Mouse (Mus musculus) left cerebral cortex, adult 18-20 months (tissue): ENCODE measurements at regions not wholly inside any gene's neighbourhood (a gene's known extent, or its start where the extent isn't known, plus 50 kb on each side); places are given as distances from the start of the nearest gene placed in this dataset.

Experiments used
- DNase-seq, 2 experiments: peaks; one replicate each; pipeline ENCODE4 v3.0.0; 2021 to 2022; ENCODE audit warnings: low spot score in 2 of 2, mixed read lengths in 1 of 2

DNA sequence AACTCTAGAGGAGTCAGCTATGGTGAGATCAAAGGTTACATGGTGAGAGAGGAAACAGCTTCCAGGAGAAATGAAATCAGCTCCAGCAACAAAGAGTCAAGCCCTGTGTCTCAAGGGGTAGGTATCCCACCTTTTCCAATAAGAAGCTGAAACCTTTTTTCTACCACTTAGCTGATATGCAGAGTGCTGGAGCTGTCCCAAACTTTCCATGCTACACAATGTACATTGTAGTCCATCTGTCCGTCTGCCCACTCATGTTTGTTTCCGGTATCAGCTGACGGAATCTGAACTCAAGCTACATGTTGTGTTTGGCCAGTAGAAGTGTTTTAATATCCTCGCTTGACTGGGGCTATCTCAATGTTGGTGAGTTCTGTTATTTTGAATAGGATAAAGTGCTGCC lies 83.6 kb upstream of the Ngf start:
- DNase-seq: no peak

DNA sequence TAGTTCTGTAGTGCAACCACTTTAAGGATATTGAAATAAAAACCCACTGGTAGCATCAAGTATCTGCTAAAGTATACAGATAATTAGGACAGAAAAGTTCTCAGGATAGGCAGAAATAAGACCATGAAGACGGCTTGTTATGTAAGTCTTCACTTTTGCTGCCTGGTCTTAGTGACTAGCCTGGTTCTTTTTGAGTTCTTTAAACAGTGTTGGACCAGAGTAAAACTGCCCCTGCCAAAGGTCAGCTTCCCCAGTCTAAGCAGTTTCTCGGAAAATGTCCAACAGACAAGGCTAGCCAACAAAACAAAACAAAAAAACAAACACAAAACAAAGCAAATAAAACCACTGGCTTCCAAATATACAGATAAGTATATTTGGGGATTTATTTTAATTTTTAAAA lies 85.1 kb upstream of the Ngf start:
- DNase-seq: no peak

DNA sequence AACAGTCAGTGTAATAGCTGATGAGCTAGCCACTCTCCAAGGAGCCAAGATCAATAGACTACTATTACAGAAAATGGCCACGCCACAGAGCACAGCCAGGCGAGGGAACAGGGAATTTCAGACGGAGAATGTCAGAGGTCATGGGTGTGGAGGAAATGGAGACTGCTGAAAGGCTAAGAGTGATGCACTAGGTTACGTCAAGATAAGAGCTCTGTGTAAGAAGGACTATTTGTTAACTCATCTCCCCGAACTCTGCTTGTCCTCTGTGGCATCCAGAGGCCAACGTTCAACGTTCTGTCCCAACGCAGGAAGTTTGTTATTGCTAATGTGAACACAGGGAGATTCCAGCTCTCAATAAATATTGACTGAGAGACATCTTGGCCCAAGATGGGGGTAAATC lies 86.0 kb upstream of the Ngf start:
- DNase-seq: no peak

DNA sequence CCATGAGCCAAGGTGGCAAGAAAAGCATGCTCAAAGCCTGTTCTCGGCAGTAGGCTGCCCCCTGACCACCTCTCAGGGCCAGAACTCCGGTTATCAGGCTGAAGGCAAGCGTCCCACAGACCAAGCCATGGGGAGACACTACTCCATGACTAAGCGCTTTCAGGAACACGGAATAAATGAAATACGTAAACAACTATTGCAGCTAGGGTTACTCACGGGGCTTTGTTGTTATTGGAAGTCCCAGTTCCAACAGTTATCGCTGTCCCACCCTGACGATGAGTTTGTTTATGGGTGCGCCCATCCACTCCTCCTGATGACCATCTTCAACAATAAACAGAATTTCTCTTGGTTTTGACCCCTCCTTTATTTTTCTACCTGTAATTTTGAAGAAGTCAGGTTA lies 88.0 kb upstream of the Ngf start:
- DNase-seq: no peak

DNA sequence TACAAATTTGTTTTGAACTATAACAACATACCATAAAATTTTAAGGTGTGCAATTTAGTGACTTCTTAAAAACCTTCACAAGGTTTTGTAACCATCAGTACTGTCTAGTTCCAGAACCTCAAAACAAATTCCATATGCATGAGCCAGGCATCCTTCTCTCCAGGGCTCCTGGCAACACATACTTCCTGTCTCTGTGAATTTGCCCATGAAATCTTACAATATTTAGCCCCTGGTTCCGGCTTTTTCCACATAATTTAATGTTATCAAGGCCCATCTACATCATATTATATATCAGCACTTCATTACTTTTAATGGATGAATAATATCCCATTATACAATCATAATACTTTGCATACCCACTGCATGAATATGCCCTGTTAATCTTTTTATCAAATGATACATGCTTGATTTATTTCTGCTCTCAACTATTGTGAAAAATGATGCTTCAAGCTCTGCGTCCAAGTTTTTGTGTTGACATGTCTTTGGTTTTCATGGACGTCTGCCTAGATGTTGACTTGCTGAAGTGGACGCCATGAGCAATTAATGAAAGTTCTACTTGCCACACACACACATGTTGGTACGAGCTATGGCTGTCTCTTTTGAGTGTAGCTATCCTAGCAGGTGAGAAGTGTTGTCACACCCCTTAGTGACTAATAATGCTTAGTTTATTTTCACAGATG lies 95.2 kb upstream of the Ngf start:
- DNase-seq: no peak

DNA sequence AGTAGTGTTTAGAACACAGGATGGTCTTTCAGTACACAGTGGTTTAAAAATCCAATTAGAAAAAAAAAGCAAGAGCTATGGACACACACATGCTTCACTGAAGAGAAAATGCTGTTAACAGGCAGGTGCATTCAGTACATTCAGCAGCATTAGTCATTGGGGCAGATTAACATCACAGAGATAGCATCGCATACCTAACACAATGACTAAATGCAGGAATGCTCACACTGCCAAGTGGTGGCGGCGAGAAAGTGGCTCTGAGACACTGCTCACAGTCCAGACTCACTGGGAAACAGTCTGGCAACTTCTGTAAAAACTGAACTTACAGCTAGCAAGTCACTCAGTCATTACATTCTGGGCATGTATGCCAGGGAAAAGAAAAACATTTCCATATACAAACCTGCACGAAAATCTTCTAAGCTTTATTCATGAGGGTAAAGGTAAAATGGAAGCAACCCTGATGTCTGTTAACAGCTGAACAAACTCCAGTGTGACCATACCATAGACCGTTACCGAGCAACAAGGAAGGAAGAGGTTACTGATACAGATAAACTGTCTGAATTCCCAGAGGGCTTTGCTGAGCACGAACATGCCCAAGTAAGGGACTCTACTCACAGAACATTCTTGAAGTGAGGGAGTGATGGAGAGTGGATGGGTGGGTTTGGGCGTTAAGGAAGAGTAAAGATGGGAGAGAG lies 97.4 kb upstream of the Ngf start:
- no peak for DNase-seq

DNA sequence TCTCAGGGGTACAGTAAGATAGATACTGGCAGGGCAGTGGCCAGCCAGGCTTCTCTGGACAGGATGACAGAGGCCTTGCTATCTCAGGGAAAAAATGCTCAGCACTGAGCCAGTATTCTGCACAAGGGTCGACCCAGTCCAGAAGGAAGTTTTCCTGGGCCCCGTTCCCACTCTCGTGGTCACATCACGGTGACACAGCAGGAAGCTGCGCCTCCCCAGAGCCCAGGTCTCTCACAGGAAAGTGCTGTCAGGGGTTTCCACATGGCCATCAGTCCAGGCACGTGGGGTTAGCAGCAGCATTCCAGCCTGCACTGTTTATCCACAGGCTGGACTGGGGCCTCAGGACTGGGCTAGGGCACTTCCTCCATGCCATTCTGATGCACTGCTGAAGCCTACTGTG lies 103.5 kb upstream of the Ngf start:
- no peak for DNase-seq

DNA sequence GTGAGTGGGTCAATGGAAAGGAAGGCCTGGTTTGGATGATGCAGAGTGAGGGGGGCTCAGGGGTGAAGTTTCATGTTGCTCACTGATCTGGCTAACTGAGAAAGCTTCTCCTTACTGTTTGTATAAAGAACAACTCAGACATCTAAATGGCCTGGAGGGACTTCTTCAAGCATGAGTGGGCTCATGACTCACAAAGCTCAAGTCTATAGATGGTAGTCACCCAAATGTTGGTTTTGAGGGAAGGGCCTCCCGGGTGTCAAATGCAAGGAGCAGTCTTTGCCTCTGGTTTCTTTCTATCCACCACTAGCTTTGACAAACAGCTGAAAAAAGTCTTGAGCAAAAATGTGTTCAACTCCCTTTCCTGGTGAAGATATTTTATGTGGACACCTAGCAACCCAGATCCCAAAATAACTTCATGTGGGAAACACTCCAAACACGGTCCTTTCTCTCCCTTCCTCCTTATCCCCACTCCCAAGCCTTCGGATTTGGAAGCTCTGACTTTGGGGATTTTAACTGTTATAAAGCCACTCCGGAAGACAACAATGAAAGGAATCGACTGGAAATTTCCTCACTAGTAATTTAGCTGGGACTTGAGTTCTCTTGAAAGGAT lies 105.3 kb upstream of the Ngf start:
- no peak for DNase-seq

DNA sequence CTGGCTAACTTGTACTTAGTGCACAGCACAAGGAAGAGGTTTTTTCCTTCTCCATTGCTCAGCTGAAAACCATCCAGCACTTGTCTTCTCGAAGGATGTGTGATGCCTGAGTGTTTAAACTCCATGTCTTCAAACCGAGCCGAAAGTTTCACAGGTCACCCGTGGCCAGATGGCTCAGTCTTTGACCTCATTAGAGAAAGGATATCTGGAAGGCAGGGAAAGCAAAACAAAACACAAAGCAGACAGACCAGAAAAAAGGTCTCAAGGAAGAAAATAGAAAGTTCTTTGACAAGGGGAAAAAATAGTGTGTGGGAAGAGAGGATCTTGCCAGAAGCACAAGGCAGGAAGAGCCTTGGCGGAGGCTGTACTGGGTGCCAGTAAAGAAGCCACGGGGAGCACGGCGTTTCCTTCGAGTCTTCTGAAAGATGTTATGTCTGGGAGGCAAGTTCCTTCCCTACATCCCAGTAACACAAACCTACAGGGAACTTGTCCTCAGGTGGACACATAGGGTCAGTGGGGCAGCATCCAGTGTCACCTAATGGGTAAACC lies 108.9 kb upstream of the Ngf start:
- peak in 1 of 2 experiments; percentile 20 for DNase-seq

DNA sequence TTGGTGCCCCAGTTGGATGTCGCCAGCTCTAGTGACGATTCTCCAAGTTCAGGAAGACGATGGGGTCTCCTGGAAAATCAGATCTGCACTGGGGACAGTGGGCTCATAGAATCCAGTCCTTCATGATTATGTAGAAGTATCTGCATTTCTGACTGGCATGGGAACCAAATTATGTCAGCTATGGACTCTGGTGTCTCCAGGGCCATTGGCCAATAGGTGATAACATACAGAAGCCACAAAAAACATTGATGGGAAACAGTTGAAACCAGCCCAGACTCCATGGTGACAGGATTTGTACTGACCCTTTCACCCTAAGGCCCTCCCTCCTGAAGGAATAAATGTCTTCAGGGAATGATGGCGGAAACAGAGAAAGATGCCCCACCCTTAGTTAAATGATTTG lies 110.9 kb upstream of the Ngf start:
- no peak for DNase-seq

DNA sequence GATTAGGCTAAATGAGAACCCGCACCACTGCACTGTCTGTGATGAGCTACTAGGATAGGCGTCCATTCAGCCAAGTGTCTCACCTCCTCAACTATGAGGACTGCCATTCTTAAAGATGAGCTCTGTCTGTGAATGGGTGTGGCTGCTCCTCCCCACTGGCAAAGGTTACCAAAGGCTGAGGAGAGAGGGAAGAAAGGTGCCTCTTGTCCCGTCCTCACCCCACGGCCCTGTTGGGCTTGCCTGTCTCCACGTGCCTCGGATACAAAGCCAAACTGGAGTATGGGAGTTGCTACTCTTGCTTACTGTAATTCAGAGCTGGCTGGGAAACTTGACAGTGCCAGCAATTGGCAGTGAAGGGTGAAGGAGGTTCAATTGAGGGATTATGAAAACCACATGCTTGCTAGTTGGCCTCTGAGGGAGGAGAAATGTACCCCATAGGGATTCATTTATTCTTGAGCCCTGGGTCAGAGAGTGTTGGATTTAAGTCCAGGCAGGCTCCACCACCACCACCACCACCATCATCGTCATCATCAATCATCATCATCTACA lies 112.6 kb upstream of the Ngf start:
- no peak for DNase-seq

DNA sequence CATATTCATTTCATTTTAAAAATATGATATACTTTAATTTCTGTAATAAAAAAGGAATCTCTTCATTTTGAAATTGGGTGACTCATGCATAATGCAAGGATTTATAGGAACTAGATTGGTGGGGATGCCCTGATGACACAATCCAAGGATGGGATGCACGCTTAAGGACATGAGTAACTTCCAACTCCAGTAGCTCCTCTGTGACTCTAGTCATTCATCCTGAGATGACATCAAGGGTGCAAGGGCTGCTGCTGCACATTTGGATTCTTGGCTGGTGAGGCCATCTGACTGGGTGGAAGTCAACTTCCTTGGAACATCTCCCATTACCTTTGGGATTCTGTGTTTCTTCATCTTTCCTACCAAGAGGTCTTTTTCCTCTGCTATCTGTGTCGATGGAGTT lies 114.4 kb upstream of the Ngf start:
- DNase-seq: no peak

DNA sequence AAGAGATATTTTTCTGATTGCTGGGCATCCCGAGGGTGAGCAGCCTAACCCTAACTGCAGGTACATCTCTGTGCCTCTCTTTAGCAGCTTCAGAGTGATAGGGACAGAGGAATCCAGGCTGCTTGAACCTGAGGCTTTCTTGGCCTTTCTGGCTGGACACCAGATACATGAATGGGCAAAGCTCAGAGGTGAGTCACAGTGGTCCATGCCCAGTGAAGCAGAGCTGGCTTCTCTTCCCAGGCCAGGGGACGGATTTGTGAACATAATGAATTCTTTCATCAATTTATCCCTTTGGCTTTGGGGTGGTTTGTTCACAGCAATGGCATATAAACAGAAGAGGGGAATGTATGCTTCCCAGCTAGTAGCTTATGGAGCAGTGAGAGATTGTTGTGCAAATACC lies 114.9 kb upstream of the Ngf start:
- DNase-seq: no peak

DNA sequence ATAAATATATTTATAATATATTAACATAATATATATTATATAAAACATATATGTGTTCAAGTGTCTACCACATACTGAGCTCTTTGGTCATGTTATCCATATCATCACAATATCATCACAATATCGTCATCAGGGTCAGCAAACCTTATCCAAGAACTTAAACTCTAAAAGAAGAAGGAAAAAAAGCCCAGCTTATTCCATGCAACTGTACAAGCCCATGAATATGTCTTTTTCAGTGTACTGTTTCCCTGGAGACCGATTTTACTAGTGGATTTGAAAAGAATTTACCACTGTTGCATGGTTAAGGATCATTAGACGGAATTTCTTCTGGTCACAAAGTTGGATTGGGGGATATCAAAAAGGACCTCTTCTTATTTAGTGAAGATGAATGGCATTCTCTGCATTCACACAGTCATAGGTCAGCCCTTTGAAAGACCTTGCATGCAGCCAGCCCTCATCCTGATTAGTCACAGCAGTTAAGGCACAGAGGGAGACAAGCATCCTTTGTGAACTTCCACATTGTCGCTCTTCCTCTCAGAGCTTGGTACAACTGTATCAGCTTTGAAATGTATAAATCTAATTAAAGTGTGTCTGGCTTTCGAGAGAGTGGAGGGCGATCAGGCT lies 116.3 kb upstream of the Ngf start:
- DNase-seq: no peak

DNA sequence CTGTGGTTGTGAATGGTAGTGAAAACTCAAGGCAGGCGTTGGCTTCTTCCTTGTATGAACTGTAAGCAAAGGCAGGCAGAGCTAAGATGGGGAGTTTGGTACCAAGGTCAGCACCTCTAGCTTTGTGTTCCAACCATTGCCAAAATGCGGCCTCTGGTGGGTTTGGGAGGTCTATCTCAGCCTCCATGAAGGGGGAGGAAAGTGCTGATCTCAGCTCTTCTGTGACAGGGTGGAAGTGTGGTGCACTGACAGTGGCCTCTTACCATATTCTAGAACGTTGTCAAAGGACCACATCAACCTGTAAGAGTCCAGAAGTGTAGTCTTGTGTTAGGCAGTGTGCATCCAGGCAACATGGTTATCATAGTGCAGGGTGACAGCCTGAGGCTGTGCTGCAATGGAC lies 123.6 kb upstream of the Ngf start:
- no peak for DNase-seq

DNA sequence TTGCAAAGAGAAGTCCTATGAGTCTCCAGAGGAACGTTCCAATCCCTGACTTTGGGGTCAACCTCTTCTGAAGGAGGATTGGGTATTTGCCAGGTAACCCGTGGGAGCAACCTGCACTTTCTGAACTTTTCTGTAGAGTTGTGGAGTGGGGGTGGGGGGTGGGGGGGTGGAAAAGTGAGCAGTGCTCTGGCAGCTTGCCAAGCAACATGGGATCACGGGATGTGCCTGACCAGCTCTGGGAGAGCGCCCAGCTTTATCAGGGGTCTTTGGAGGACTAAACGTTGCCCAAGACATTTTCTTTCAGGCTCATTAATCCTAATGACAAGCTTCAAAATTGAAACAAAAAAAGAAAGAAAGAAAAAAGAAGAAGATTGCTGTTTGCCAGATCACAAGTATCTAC lies 124.4 kb upstream of the Ngf start:
- no peak for DNase-seq

DNA sequence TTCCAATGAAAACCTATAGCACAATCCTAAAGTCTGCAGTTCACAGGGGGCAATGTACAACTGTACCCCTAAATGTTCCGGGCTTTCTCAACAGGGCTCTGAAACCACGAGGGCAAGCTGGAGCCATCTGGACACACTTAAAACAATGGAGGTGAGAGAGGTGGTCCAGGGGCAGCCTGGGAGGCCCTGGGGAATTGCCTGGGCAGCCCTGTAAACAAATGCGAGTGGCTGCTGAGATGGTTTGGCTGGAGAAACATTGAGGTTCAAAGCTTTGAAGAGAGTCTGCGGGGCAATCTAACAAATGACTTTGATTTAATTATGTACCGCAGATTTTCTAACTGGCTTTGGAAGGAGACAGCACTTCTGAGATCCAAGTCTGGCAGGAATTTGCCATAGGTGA lies 129.0 kb upstream of the Ngf start:
- no peak for DNase-seq

DNA sequence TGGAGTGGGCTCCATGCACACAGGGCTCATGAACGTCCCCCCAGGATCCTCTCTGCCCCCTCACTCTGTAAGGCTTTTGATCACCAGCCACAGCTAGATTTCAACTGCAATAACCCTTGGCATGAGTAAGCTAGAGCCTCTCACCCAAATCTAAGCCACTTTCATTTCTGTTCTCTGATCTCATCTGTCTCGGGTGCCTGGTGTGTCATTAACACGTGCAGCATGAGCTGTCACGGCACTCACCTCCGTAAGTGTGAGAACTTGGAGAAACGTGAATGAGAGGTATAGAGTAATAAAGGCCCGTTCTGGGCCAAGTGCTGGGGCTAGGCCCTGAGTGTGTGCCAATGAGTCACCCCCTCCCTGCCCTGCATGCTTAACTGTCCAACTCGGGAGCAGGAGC lies 131.8 kb upstream of the Ngf start:
- DNase-seq: no peak

DNA sequence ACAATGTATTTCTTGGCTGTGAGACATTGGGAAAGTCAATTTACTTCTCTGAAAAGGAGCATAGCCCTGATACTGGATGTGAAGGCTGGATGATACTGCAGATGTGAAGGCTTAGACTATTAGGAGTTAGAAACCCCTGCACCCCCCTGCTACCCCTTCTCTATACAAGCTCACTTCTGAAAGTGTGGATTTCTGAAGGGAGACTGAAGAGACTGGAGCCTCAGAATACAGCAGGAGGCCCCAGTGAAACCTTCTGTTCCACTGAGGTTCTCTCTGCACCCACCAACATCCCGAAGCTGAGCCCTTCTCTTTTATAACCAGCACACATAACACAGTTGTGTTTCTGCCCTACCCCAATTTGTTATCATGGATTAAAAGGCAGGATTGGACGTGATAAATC lies 131.7 kb upstream of the Vangl1 start:
- no peak for DNase-seq

DNA sequence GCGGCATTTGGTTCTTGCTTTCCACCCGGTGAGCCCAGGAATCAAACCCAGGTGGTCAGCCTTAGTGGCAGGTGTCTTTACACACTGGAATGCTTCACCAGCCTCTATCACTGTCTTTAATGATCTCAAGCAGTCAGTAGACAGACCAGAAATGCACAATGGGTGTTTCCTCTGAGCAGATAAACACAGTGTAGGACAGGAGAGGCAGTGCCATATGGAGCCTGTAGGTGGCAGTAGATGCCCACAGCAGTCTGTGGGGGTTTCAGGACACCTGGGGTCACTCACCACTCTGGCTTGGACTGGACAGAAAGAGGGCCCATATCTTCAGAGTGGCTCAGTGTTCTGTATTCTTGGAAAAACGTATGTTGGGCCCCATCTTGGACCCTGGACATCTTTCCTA lies 130.7 kb upstream of the Vangl1 start:
- peak; percentile 40 to 48 for DNase-seq

DNA sequence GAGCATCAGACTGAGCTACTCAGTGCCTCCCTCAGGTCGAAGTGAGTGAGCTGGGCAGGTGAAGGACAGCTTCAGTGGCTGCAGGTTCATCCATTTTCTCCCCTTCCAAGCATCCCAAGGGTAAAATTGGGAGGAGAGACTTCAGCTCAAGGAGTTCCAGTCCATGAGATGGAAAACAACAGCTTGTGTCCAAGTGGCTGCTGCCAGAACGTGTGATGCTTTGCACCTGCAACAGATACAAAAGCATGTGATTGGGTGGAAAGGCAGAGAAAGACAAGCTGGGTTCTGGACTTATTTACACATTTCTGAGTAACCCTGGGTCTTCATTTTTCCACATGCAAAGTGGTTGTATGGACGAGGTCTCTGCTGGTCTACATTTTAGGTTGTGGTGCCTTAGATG lies 127.7 kb upstream of the Vangl1 start:
- no peak for DNase-seq

DNA sequence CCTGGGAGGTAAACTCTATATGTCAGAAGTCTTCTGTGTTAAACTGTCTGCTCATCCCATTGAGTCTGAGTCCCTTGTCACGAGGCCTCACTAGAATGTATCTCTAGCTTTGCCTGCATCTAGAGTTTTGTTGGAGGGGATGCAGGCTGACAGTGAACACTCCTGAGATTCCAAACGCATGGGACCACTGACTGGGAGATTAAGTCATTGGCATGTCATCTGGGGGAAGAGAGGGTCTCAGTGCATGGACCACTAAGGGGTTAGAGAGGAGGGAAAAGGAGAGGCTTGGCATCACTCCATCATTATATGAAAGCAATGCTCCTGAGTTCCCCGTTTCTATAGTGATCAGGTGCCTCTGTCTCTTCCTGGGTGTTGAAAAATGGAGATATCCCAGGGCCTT lies 114.8 kb upstream of the Vangl1 start:
- no peak for DNase-seq
